Mouse (Mus musculus) bone marrow, adult 2 months (tissue): Measurements from ENCODE around the gene Snca.

Experiments
- CTCF ChIP-seq: fragments of 200-500 bp; IDR thresholded peaks from 2 replicates; pipeline ENCODE4 v1.5.1; 2011; ENCODE audit warnings: low read length, control low read depth; ENCODE audit not compliant: control insufficient read depth, insufficient read depth
- POLR2A ChIP-seq: fragments of 200-500 bp; IDR thresholded peaks from 2 replicates; pipeline ENCODE4 v1.6.1; 2011; ENCODE audit warnings: low read depth, mild to moderate bottlenecking, control low read depth, low read length, borderline replicate concordance; ENCODE audit not compliant: control insufficient read depth

DNA sequence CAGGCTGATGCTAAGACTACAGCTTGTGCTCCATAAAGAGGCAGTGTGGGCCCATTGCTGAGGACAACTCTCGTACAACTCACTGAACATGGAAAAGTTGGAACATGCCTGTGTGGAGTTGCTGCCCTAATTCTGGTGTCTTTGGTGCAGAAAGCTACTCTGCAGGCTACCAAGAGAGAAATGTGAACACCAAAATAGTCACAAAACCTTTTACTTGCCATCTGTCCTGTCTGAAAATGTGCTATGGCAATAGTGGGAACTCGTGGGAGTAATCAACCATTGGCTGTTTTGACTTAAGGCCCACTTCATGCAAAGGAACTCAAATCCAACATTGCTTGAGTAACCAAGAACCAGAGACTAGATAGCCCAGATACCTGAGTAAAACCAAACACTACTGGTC, 26.9 kb upstream of the Snca start:
- no peak for TF ChIP-seq CTCF
- no peak for TF ChIP-seq POLR2A
